Mouse (Mus musculus): ENCODE data around the gene Slc5a1. TPM values are rescaled to one million over a fixed set of nuclear protein-coding genes. Genes with fewer than 3 reads are reported as not detected.

Slc5a1 gene
- polyA plus RNA-seq, 1 experiment from 2014 or later: 6.6 TPM

DNA sequence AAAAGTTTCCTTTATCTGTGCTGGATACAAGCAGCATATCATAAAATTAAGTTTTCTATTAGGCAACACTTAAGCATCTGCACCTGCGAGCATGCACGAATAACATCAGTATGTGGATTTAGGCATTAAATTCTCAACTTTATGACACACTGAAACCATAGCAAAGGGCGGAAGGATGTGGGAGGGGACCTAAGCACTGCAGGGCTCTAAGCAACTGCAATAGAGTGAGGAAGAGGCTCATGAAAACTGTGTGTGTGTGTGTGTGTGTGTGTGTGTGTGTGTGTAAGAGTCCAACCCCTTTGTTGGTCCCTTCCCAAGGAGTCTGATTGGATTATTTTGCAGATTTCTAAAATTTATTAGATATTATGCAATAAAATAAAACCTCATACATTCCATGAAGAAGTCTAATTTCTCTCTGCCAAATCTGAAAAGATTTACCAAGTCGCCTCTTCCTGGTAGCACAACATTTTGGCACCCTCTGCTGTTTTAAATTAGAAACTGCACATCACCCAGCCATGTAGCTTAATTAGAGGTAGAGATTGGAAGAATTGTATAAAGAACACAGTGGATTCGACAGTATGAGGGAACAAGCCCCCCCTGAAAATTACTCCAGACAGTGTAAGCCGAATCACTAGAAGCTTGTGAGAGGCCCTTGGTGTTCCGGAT, 38.9 kb downstream of the Slc5a1 start:
- 41% methylated on average over 7 of the region's 7 CpGs for WGBS
- Histone ChIP-seq H3K36me3 (ENCODE audit: control insufficient read depth, insufficient read depth, low read length) (no peaks in the 10 kb centered on the region), H3K4me3 (ENCODE audit: low read depth, low read length) (no peak overlapping the region), H3K4me2 (replicated peaks; ENCODE audit: low read depth) (no peak overlapping the region), H3K9me3 (ENCODE audit: control insufficient read depth, low read length) (no peaks in the 10 kb centered on the region), H3K27me3 (ENCODE audit: control insufficient read depth, insufficient read depth, low read length) (no peaks in the 10 kb centered on the region), H3K9ac (ENCODE audit: low read length) (no peak overlapping the region), H3K4me1 (replicated peaks; ENCODE audit: control insufficient read depth, insufficient read depth) (no peaks in the 10 kb centered on the region), H3K27ac (replicated peaks) (no peak overlapping the region)
- peak; percentile 84 for TF ChIP-seq CTCF (IDR thresholded peaks at IDR 0.05; ENCODE audit: low read depth)
- no peak for TF ChIP-seq EP300 (optimal IDR thresholded peaks at IDR 0.05)
- peak; percentile 31 for DNase-seq (ENCODE audit: low spot score)
- 0 out of 2 replicates have a peak, but pooled peaks have one; percentile 21 for ATAC-seq (ENCODE audit: low FRiP score, low TSS enrichment)

DNA sequence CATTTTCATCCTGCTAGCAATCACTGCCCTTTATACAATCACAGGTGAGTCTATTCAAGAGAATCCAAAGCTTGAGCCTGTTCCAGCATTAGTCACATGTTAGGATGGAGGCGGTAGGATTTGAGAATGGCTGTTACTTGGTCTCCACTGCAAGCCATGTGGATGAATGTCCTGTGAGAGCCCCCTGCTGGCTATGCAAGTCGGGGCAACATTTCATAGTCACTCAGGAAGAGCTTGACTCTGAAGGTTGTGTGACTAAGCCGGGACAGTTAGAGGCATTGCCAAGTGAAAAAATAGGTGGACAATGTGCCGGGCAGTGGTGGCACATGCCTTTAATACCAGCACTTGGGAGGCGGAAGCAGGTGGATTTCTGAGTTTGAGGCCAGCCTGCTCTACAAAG, 40.0 kb downstream of the Slc5a1 start:
- Histone ChIP-seq H3K4me3 (ENCODE audit: low read depth, low read length) (no peak overlapping the region), H3K36me3 (ENCODE audit: control insufficient read depth, insufficient read depth, low read length) (no peaks in the 10 kb centered on the region), H3K4me2 (replicated peaks; ENCODE audit: low read depth) (no peak overlapping the region), H3K9ac (ENCODE audit: low read length) (no peak overlapping the region), H3K9me3 (ENCODE audit: control insufficient read depth, low read length) (no peaks in the 10 kb centered on the region), H3K27me3 (ENCODE audit: control insufficient read depth, insufficient read depth, low read length) (no peaks in the 10 kb centered on the region), H3K4me1 (replicated peaks; ENCODE audit: control insufficient read depth, insufficient read depth) (no peaks in the 10 kb centered on the region), H3K27ac (replicated peaks) (no peak overlapping the region)
- no peak for ATAC-seq (ENCODE audit: low FRiP score, low TSS enrichment)
- 51% methylated on average over 5 of the region's 5 CpGs for WGBS
- TF ChIP-seq EP300 (optimal IDR thresholded peaks at IDR 0.05) (no peak), CTCF (IDR thresholded peaks at IDR 0.05; ENCODE audit: low read depth) (peak; percentile 76)
- peak; percentile 48 for DNase-seq (ENCODE audit: low spot score)

DNA sequence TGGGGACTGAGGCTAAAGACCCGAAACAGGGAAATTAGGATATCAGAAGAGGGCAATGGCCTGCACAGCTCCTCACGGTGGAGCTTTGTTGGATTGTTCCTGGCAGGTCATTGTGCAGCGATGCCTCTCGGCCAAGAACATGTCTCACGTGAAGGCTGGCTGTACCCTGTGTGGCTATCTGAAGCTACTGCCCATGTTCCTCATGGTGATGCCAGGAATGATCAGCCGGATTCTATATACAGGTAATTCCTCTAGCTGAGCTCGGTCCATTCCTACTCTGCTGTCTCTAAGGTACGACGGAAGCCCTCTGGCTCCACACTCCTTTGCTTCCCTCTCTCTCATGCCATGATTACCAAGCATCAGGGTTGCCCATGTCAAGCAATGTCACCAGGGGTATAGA, 42.8 kb downstream of the Slc5a1 start:
- no peaks in the 10 kb centered on the region for H3K9me3 ChIP-seq (ENCODE audit: control insufficient read depth, low read length)
- H3K36me3 ChIP-seq (ENCODE audit: control insufficient read depth, insufficient read depth, low read length): no peaks in the 10 kb centered on the region
- no peaks in the 10 kb centered on the region for H3K27me3 ChIP-seq (ENCODE audit: control insufficient read depth, insufficient read depth, low read length)
- ATAC-seq (ENCODE audit: low FRiP score, low TSS enrichment): no peak
- no peak overlapping the region for H3K9ac ChIP-seq (ENCODE audit: low read length)
- H3K27ac ChIP-seq (replicated peaks): no peak overlapping the region
- TF ChIP-seq EP300 (optimal IDR thresholded peaks at IDR 0.05) (no peak), CTCF (IDR thresholded peaks at IDR 0.05; ENCODE audit: low read depth) (no peak)
- no peaks in the 10 kb centered on the region for H3K4me1 ChIP-seq (replicated peaks; ENCODE audit: control insufficient read depth, insufficient read depth)
- DNase-seq (ENCODE audit: low spot score): no peak
- H3K4me2 ChIP-seq (replicated peaks; ENCODE audit: low read depth): no peak overlapping the region
- WGBS: 88% methylated on average over 9 of the region's 9 CpGs
- H3K4me3 ChIP-seq (ENCODE audit: low read depth, low read length): no peak overlapping the region

DNA sequence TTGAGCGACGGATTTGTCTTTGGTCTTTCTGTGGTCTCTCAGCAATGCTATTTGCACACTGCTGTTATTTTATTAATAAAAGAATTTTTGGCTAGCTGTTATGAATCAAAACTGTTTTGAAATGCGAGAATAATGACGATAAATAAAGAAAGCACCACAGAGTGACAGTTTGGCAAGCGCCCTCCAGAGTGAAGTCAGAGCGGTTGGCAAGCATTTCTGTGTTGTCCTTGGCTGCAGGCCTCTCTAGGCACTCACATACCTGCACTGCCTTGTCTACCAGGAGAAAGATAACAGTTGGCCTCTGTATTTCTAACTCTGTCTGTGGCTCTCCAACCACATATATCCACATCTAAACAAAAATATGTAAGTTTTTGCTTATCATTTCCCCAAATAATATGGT, 43.7 kb downstream of the Slc5a1 start:
- Histone ChIP-seq H3K4me1 (replicated peaks; ENCODE audit: control insufficient read depth, insufficient read depth) (no peaks in the 10 kb centered on the region), H3K4me2 (replicated peaks; ENCODE audit: low read depth) (no peak overlapping the region), H3K27me3 (ENCODE audit: control insufficient read depth, insufficient read depth, low read length) (no peaks in the 10 kb centered on the region), H3K27ac (replicated peaks) (no peak overlapping the region), H3K36me3 (ENCODE audit: control insufficient read depth, insufficient read depth, low read length) (no peaks in the 10 kb centered on the region), H3K4me3 (ENCODE audit: low read depth, low read length) (no peak overlapping the region), H3K9ac (ENCODE audit: low read length) (no peak overlapping the region), H3K9me3 (ENCODE audit: control insufficient read depth, low read length) (no peaks in the 10 kb centered on the region)
- 36% methylated on average over 6 of the region's 6 CpGs for WGBS
- ATAC-seq (ENCODE audit: low FRiP score, low TSS enrichment) (no peak), DNase-seq (ENCODE audit: low spot score) (no peak)
- no peak for TF ChIP-seq EP300 (optimal IDR thresholded peaks at IDR 0.05)
- no peak for TF ChIP-seq CTCF (IDR thresholded peaks at IDR 0.05; ENCODE audit: low read depth)

DNA sequence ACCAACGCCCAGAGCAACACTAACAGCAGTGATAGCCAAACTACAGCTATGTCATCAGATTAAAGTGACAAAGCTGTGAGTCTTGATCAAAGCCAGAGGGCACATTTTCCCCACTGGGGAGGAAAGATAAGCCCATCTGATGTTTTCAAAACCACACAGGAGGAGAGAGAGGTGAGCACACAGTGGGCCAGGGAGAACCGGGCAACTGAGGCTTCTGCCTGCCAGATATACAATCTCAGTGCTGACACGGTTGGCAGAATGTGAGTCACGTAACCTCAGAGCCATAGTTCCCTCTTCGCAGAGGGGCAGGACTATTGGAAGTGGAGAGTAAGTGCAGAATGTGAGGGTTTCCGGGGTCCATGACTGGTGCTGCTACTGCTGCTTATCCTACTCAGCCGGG, 89.5 kb downstream of the Slc5a1 start:
- no peaks in the 10 kb centered on the region for H3K36me3 ChIP-seq (ENCODE audit: control insufficient read depth, insufficient read depth, low read length)
- no peak overlapping the region for H3K4me3 ChIP-seq (ENCODE audit: low read depth, low read length)
- H3K4me1 ChIP-seq (replicated peaks; ENCODE audit: control insufficient read depth, insufficient read depth): no peaks in the 10 kb centered on the region
- no peak for ATAC-seq (ENCODE audit: low FRiP score, low TSS enrichment)
- no peak for DNase-seq (ENCODE audit: low spot score)
- TF ChIP-seq CTCF (IDR thresholded peaks at IDR 0.05; ENCODE audit: low read depth) (no peak), EP300 (optimal IDR thresholded peaks at IDR 0.05) (no peak)
- no peak overlapping the region for H3K27ac ChIP-seq (replicated peaks)
- H3K9ac ChIP-seq (ENCODE audit: low read length): no peak overlapping the region
- H3K9me3 ChIP-seq (ENCODE audit: control insufficient read depth, low read length): no peaks in the 10 kb centered on the region
- WGBS: 26% methylated on average over 7 of the region's 7 CpGs
- H3K4me2 ChIP-seq (replicated peaks; ENCODE audit: low read depth): no peak overlapping the region
- no peaks in the 10 kb centered on the region for H3K27me3 ChIP-seq (ENCODE audit: control insufficient read depth, insufficient read depth, low read length)

DNA sequence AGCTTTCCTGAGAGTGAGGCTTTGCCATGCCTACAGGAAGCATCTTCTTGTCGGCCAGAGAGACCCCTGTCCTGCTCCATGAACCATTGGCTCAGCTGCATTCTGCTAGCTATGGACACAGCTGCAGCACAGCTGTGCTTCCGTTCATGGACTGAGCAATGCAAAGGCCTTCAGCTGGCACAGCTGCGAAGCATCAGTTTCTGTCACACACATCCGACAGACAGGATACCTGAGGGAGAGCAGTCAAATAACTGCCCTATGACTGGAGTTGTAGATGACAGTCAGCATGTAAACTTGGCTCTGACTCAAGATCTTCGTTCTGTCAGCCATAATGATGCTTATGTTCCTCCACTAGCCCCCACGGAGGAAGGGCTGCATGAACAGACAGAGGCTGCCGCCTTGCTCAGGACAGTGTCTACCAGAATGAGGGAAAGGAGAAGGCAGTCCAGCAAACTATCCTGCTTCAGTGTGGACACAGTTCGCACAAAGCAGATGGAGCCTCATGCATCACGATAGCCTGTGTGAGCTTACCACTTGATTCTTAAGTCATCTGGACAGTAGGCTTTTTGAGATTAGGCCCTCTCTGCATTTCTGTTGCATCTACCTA, 91.3 kb downstream of the Slc5a1 start:
- Histone ChIP-seq H3K4me3 (ENCODE audit: low read depth, low read length) (no peak overlapping the region), H3K9me3 (ENCODE audit: control insufficient read depth, low read length) (no peaks in the 10 kb centered on the region), H3K9ac (ENCODE audit: low read length) (no peak overlapping the region), H3K4me1 (replicated peaks; ENCODE audit: control insufficient read depth, insufficient read depth) (no peaks in the 10 kb centered on the region), H3K4me2 (replicated peaks; ENCODE audit: low read depth) (no peak overlapping the region), H3K27ac (replicated peaks) (no peak overlapping the region), H3K27me3 (ENCODE audit: control insufficient read depth, insufficient read depth, low read length) (no peaks in the 10 kb centered on the region), H3K36me3 (ENCODE audit: control insufficient read depth, insufficient read depth, low read length) (no peaks in the 10 kb centered on the region)
- ATAC-seq (ENCODE audit: low FRiP score, low TSS enrichment) (peak; percentile 35; the same call in 1 of the 2 replicates), DNase-seq (ENCODE audit: low spot score) (no peak)
- 53% methylated on average over 9 of the region's 9 CpGs for WGBS
- TF ChIP-seq CTCF (IDR thresholded peaks at IDR 0.05; ENCODE audit: low read depth): no peak
- TF ChIP-seq EP300 (optimal IDR thresholded peaks at IDR 0.05): no peak
